Mouse (Mus musculus) myocyte (in vitro differentiated cells): Measurements from ENCODE around the gene Rimklb.

ENCODE experiments used
- CEBPB ChIP-seq: IDR thresholded peaks from 2 replicates; pipeline ENCODE4 v1.6.1; 2011; ENCODE audit warnings: mild to moderate bottlenecking, moderate library complexity; ENCODE audit not compliant: poor library complexity, insufficient read depth, severe bottlenecking
- E2F4 ChIP-seq: IDR thresholded peaks from one replicate; pipeline ENCODE4 v1.6.1; 2011; ENCODE audit warnings: mild to moderate bottlenecking, control low read depth, moderate library complexity; ENCODE audit not compliant: insufficient read depth
- MAX ChIP-seq: IDR thresholded peaks from one replicate; pipeline ENCODE4 v1.6.1; 2011; ENCODE audit warnings: low read depth, mild to moderate bottlenecking, control low read depth
- MYOD1 ChIP-seq, 3 experiments: IDR thresholded peaks; one replicate each; pipeline ENCODE4 v1.6.1; 2011; ENCODE audit warnings: control low read depth in 2 of 3, low read depth in 2 of 3, mild to moderate bottlenecking in 2 of 3, moderate library complexity in 1 of 3; ENCODE audit not compliant: insufficient read length in 2 of 3, control insufficient read depth in 1 of 3
- MYOG ChIP-seq, 3 experiments: IDR thresholded peaks; one replicate each; pipeline ENCODE4 v1.6.1; 2011; ENCODE audit warnings: control low read depth in 2 of 3, low read depth in 2 of 3, mild to moderate bottlenecking in 2 of 3; ENCODE audit not compliant: insufficient read length in 2 of 3, control insufficient read depth in 1 of 3, insufficient read depth in 1 of 3
- POLR2A ChIP-seq: IDR thresholded peaks from one replicate; pipeline ENCODE4 v1.6.1; 2011; ENCODE audit warnings: low read depth, mild to moderate bottlenecking, control low read depth, moderate library complexity; ENCODE audit not compliant: insufficient read length
- POLR2AphosphoS2 ChIP-seq: IDR thresholded peaks from one replicate; pipeline ENCODE4 v1.6.1; 2011; ENCODE audit warnings: low read depth, control low read depth; ENCODE audit not compliant: insufficient read length
- REST ChIP-seq: IDR thresholded peaks from one replicate; pipeline ENCODE4 v1.6.1; 2011; ENCODE audit warnings: mild to moderate bottlenecking, control low read depth, moderate library complexity; ENCODE audit not compliant: insufficient read depth, insufficient read length
- SRF ChIP-seq: IDR thresholded peaks from one replicate; pipeline ENCODE4 v1.6.1; 2011; ENCODE audit warnings: low read depth; ENCODE audit not compliant: control insufficient read depth, insufficient read length
- TCF12 ChIP-seq: IDR thresholded peaks from one replicate; pipeline ENCODE4 v1.6.1; 2011; ENCODE audit warnings: mild to moderate bottlenecking, control low read depth; ENCODE audit not compliant: poor library complexity, insufficient read depth, severe bottlenecking
- USF1 ChIP-seq: IDR thresholded peaks from one replicate; pipeline ENCODE4 v1.6.1; 2011; ENCODE audit warnings: low read depth, mild to moderate bottlenecking, control low read depth, moderate library complexity

DNA sequence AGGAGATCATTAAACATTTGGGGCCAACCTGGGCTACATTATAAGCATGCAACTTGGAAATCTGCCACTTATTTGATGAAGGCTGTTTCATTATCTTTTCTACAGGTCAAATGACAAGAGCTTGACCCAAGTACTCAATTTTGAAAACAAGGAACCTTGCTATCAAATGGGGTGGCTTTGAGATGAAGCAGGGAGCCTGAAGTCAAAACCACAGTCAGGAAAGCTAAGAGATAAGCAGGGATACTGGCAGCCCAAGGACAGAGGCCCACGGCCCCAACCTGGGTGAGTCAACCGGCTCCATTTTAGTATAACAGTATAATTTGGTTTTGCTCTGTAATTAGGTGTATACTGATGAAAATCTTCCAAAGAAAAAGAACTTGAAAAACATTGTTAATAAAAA lies 28.3 kb downstream of the Rimklb start:
- TF ChIP-seq USF1 (no peak), POLR2AphosphoS2 (no peak), E2F4 (no peak), POLR2A (no peak), MAX (no peak), SRF (no peak), MYOD1 (IDR thresholded peaks at IDR 0.05; ENCODE audit: control insufficient read depth in 1 of 3, insufficient read length in 2 of 3, low read depth in 2 of 3) (no peak), CEBPB (no peak), TCF12 (no peak), REST (no peak), MYOG (IDR thresholded peaks at IDR 0.05; ENCODE audit: control insufficient read depth in 1 of 3, insufficient read depth in 1 of 3, insufficient read length in 2 of 3, low read depth in 2 of 3) (no peak)
